Mouse (Mus musculus): ENCODE data around the gene Klhl3.

DNA sequence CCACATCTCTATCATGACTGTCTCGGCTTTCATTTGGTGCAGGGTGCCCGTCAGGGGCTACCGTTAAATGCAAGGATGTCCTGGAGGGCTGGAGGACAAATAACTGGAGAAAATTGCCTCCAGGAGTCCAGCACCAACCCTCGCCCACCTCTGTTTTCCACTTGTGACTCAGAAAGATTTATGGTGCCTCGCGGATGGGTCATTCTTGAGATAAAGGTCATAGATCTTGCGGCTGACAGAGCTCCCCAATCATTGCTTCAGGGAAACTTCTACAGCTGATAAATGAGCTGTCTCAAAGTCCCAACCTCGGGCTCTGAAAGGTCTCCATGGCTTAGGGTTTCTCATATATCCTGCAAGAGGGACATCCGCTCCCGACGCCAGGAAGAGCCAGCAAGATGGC is 116.9 kb downstream of the Klhl3 start:
- no peak for TF ChIP-seq CTCF (IDR thresholded peaks at IDR 0.05; ENCODE audit: low read depth, low read length)
- no peak for TF ChIP-seq POLR2A (IDR thresholded peaks at IDR 0.05; ENCODE audit: extremely low read depth, insufficient read depth, low read length)
